Mouse (Mus musculus) urinary bladder, adult 2 months (tissue): Measurements from ENCODE around the gene Arhgef28. TPM values are rescaled to one million over a fixed set of nuclear protein-coding genes. Genes with fewer than 3 reads are reported as not detected.

Experiments used
- DNase-seq: peaks from one replicate; pipeline ENCODE4 v3.0.0; 2022; ENCODE audit warnings: low spot score
- polyA plus RNA-seq: library from polyadenylated mRNA; depleted of rRNA; stranded (reverse); fragments of >200 nt; gene quantifications from 2 replicates; pipeline ENCODE4 v1.2.3, GENCODE M21; 2012

Gene Arhgef28
- polyA plus RNA-seq, 1 experiment = 13.5 TPM

DNA sequence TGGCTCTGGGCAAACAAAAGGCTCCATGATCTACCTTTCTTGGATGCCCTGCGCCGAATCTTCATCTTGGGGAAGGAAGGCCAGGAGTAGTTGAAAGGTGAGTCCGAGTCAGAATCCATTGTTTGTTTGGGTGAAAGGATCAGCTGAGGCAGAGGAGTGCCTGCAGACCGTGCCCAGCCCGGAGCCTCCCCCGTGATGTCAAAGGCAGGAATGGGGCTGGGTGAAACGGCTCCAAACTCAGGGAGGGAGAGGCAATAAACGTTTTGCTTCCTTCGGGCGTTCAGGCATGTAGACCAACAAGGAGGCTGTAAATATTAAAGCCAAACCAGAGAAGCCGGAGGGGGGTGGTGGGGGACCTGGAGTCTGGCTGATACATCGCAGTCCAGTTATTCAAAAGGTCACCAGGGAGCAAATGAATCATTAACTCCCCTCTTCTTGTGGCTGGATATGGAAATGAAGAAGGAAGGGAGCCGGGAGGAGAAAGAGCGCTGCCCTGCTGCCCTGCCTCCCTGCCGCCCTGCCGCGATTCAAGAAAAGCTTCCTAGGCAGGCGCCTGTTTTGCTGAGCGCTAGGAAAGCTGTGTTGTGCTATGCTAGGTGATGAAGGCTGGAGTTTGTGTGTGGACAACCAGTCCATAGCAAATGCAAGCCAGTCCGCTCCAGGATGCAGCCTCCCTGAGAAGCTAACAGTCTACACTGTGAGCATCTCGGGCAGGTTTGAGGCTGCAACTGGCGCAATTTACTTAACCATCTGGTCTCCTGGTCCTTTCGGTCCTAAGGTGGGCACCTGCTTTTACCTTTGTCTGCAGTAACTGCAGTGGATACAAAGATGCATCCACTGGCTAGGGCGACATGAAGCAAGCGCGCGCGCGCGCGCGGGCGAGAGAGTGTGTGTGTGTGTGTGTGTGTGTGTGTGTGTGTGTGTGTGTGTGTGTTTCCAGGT, 190.0 kb downstream of the Arhgef28 start:
- DNase-seq = no peak

DNA sequence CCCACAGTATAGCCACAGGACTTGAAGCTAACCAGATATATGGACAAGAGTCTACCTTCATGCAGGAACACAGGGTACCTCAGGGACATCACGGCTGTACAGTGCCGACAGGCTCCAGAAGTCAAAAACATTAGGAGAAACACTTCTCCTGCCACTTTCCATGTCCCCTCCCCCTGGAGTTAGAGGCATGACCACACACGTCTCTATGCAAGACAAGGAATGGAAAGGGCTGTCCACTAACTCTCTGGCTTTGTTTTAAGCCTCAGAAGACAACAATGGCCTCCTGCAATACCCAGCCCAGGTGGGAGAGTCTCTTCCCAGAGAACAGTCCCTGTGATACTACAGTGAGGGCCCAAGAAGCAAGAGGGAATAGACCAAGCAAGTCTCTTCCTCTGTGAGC, 191.3 kb downstream of the Arhgef28 start:
- no peak for DNase-seq

DNA sequence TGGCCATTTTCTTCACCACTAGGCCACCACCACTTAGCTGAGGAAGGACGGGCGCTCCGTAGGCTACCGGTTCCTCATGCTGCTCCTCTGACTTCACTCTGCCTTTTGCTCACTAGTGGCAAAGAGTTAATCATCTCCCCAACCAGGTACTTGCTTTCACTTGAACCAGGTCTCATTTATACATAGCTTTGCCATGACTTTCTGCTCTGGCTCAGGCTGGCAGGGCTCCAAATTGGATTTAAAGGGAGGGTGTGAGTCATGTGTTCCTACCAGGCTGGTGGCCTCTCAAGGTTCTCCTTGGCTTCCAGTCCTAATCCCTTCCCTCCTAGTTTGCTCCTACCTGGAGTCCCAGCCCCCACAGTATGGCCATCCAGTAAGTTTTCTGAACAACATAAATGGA, 192.5 kb downstream of the Arhgef28 start:
- DNase-seq = no peak

DNA sequence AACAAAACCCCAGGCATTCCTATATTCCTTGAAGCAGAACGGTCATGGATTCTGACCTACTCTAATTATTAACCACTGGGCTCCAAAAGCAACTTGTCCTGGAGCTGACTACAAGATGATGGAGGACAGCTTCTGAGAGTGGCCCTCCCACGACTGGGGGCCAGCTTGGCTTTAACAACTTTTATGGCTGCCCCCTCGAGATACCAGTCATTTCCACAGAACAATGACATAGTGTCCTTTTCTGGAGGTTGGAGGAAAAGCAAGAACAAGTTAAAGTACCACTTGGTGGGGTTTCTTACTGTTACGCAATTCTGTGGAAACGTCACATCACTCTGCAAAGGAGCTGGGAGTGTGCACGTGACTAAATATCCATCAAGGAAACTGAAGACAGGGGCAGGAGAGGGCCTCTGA, 194.3 kb downstream of the Arhgef28 start:
- no peak for DNase-seq

DNA sequence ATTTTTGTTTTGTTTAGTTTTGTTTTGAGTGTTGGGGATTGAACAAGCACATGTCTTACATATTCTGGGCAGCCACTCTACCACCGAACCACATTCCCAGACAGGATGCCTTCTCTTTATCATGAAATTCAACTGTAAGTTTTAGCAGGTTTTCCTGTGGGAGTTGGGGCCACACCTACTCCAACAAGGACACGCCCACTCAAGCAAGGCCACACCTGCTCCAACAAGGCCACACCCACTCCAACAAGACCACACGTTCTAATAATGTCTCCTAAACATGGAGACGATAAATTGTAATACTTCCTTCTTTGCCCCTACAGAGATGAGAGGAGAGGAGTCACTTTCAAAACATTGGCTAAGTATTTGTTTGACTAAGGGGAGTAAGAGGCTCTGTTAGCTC, 197.2 kb downstream of the Arhgef28 start:
- DNase-seq = no peak

DNA sequence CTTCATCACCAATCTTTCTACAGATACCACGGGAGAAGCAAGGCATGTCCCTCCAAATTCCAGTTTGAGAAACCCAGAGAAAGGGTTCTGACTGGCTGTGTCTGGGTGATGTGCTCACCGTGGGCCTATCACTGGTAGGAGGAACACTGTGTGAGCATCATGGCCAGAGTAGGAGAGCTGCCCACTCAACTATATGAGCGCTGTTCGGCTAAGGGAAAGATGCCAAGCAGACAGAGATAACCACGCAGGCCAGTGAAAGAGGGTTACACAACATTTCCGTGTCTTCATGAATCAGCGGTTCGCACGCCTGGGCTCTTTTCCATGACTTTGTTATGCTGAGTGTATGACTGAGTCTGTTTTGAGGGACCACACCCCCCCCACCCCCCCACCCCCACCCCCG, 197.7 kb downstream of the Arhgef28 start:
- no peak for DNase-seq

DNA sequence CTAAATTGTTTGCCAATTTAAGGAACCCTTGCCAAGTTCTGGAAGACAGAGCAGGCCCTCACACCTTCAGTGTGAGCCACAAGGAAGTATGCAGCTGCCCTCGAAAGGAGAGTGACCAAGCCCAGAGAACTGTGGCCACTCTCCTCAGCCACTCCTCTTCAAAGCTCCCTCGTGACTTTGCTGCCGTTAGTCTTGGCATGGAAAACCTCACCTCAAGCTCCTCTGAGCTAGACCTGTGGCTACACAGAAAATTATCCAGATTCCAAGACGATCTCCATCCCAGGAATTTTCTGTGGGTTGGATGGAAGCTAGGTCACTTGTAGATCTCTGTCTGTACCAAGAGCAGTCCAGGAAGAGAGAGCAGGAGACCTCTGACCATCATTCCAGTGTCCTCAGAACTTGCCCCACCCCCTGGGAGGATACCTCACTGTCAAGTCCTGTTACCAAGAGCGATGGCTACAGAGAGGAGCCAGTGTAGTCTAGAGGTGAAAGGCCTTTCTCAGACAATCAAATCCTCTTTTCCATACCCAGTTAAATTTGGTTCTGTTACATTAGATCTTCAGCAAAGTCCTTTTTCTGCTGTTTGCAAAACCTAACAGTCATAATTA, 200.5 kb downstream of the Arhgef28 start:
- no peak for DNase-seq

DNA sequence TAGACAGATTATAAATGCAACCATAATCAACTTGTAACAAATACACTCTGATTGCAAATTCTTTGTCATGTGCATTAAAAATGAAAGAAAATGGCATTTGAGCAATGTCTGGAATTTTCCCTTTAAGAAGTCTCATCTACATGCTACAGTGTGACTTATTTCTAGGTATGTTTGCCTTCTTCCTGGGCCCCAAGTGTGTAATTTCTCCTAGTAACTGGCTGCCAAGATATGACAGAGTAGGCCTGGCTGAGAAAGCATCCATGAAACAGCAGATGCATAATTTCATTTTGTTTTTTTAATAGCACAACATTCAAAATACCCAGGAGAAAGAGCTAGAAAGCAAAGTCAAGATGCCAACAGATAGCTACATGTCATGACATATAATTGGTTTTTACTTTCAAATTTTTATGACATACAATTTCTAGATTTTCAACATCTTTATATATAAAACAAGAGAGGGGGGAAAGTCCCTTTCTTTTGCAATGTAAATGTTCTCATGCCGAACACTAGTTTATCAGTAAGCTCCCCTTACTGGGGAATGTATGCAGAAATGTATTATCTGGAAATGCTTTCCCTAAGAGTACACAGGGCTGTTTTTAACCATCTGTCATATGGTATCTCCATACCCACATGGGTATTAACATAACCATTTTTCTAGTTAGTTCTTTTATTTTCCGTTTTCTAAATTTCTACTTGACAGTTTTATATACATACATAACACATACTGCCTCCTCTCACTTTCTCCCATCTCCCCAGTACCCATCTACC, 201.4 kb downstream of the Arhgef28 start:
- DNase-seq = no peak

DNA sequence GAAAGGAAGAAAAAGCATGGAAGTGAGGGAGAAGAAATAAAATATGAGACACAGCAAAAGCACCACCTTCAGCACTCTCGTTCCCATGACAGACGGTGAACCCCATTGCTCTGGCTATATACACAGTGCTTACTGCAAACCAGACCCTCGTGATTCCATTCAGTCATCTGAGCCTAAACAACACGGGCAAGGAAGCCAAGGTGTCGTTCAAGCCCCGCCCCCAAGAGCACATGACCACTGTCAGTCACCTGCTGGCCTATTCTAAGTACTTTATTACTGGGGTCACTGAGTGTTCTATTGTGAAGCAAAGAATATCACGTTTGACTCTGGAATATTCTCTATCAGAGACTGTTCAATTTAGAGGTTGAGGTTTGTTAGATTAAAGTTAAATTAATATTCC, 202.5 kb downstream of the Arhgef28 start:
- no peak for DNase-seq

DNA sequence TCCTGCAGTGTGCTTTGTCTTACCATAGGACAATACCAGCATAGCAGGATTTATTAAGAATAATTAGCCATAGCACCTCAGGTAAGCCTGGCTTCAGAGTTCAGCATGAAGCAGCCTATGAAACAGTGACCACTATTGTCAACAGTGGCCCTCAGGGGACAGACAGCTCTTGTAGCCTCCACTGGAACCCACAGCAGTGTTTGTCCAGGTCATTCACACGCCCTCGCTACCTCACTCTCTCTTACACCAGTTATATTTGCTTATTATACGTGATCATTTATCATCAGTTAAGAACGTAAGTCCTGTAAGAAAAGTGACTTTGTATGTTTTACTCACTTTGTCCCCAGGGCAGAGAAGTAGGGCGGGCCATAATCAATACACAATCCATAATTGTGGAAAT, 203.6 kb downstream of the Arhgef28 start:
- no peak for DNase-seq

DNA sequence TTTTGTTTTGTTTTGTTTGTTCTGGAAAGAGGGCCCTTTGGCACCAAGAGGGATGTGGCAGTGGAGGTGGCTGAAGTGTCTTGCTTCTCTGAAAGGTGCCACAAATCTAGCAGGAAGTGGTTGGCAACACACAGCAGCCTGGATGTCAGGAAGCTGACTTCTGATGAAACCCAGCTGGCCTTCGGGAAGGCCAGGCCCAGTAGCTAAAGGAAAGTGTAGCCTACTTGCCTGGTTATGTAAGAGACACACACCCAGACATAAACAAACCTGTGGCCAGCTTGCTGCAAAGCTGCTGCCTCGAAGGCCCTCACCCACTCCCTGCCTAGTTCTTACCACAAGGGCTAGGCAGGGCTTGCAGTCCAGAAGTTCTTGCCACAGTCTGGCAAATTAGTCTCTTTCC, 204.1 kb downstream of the Arhgef28 start:
- no peak for DNase-seq

DNA sequence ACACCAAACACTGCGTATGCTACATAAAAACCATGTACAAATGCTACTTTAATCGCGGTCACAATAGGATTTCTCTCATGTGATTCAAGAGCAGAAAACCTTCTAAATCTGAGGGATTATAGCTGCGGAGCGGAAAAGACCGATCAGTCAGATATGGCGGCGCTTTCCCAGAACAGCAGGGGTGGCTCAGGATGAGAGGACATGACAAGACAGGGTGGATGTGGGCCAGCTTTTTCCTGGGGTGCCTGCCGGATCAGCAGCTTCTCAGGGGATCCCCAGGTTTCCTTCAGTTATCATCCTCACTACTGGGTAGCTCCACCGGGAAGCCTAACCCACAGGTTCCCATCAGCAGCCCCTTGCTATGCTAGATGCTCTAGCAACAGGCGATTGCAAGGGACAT, 204.5 kb downstream of the Arhgef28 start:
- no peak for DNase-seq

DNA sequence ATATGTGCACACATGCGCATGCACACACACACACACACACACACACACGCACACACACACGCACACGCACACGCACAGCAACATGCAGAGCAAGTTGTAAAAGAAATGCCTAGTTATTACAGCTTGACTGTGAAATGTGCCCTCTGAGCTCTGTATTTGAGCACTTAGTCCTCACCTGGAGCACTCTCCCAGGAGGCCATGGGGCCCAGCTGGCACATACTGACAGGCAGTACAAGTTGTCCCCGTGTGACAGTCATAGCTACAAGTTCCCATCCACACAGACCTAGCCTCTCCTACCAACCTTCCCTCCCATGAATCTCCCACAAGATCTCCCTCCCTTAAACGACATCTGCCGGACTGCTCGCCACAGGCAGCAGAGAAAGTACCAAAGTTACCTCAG, 205.4 kb downstream of the Arhgef28 start:
- no peak for DNase-seq

DNA sequence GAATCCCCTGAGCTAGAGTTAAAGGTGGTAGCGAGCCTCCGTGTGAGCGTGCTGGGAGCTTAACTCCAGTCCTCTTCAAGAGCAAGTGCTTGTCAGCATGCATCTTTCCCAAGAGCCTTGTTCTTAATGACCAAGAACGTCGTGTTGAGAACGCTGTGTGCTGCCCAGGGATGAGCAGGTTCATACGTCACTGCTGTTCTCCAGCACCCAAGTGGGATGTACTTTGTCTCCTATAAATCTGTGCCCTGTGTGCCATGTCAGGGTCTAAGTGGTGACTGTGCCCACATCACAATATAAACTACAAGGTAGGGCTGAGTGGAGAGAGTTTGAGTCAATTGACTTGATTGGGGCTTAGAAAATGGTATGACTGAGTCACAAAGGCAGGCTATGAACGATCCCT, 207.1 kb downstream of the Arhgef28 start:
- no peak for DNase-seq

DNA sequence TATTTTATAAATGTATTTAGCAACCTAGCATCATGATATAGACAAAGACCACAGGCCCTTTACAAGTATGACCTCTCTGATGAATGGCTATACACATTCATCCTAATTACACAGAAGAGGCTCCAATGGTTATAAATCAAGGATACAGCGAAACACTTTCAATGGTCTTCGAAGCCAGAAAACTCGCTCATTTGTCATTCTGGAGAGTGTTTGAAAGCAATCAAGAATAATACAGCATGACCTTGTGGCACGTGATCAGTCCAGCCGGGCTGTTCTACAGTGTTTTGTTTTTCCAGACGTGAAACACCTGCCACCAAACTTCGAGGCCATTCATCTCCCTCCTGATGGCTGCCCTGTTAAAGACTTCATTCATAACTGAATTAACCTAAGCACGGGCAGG, 207.7 kb downstream of the Arhgef28 start:
- DNase-seq = no peak

DNA sequence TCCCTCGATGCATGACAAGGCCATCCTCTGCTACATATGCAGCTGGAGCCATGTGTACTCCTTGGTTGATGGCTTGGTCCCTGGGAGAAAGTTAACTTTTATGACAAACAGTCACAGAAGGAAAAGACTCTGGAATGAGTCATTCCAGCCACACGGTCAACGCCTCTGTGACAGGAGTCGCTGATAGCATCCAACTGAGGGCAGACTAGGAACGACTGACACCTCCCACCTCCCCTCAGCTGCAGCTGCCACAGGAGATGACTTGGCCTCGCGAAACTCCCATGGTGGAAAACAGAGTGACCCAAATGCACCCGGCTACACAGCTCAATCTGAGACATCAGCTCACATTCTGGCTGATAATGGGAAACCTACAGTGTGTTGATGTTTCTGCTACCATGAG, 215.3 kb downstream of the Arhgef28 start:
- DNase-seq = no peak

DNA sequence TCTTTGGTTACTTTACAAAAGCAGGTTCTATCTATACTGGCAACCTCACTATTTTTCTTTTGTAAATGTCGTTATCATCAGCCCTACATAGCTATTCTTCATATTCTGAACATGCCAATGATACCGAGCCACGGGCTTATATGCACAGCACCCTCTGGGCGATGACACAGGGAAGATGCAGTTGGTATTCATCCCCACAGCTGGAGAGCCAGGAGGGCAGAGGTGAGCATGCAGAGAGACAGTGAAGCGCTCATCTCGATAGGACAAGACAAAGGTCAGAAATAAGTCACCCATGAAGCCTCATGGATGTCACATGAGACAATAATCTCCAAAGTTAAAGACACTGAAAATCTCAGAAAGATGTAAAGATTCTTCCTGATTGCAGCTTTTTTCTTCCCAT, 217.4 kb downstream of the Arhgef28 start:
- no peak for DNase-seq

DNA sequence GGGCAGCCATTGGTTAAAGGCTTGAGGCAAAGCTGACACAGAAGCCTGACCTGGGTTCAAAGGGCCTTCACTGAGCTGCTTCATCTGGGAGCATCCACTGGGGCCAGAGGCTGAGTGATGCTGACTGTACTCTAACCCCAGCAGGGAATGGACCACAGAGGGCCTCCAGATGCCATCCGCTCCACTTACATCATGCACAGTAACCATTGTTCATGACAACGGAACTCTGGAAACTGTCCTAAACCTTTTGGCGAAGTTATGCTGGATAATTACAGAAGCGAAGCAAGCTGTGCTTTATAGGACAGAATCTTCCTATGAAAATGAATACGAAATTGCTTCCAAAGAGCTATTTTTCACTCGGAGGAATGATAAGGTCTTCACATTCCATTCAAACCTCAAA, 219.5 kb downstream of the Arhgef28 start:
- no peak for DNase-seq

DNA sequence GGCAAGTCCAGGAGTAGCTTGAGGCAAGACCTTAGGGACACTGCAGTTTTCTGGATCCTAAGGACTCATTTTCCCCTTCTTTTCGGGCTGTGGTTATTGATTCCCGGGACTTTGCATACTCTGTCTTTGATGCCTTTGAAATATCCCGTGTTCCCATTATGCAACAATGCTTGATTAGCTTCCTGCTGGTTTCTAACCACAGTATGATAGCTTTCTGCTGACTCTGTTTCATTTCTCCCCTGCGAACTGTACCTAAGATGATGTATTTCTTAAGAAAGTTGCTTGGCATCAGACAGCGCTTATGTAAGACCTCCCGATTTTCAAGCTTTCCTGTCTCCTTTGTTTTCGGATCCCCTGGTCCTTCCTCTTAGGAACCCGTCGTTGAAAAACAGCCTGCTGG, 229.1 kb downstream of the Arhgef28 start:
- DNase-seq = no peak

DNA sequence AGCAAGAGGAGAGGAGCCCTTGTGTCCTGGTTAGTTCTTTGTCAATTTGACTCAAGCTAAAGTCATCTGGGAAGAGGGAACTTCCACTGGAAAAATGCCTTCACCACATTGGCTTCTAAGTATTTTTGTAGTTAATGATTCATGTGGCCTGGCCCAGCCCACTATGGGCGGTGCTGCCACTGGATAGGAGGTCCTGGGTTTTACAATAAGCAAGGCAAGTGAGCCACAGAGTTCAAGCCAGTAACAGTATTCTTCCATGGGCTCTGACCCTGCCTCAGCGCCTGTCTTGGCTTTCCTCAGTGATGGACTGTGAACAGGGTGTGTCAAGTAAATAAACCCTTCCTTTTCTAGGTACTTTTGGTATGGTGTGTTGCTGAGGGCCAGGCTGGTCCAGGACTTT, 229.6 kb downstream of the Arhgef28 start:
- DNase-seq = no peak

DNA sequence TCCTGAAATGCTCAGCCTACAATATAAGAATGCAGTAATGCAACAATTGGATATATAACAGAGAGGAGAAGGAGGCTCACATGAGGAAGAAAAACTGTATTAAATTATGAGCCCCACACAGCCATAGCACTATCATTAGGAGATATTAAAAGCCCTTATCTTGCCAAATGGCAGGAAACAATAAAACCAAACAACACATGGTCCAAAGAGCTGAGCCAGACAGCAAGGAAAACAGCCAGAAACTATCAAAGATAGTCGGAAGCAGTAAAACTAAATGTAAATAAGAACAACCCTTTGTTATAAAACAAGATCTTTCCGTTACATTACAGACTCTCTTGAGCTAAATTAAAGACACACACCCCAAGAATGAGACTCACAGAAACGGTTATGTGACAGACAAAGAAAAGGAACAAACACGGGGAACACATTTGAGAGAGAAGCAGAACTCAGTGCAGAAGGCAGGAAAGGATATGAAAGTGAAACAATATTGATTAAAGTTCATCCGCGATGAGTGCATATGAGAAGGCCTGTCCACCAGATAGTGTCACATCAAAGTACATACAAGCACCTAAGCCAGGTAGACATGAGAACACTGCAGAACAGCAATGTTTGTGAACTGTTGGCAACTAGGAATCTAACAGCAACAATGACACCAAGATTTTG, 231.6 kb downstream of the Arhgef28 start:
- no peak for DNase-seq

DNA sequence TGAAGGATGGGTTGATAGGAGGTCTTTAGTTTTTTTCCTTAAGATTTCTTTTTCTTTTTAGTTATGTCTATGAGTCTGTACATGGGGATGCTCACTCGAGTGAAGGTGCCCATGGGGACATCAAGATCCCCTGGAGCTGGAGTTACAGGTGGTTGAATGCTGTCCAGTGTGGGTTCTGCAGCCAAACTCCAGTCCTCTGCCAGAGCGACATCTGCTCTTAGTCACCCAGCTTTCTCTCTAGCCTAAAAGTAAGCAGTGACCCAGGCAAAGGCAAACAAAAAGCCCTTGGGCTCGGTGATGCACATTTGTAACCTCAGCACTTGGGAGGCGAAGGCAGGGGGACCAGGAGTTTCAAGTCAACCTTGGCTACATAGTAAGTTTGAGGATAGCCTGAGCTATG, 232.3 kb downstream of the Arhgef28 start:
- DNase-seq = no peak
